Mouse (Mus musculus) brain, embryonic 14.5 days (tissue): ENCODE data around the gene Cyp3a44. TPM values are rescaled to one million over a fixed set of nuclear protein-coding genes. Genes with fewer than 3 reads are reported as not detected.
"Not testable (repeated sequence)": the region's sequence is repeated elsewhere in the genome, so short reads cannot be mapped to it uniquely, and the experiment has no call there.

Experiments
- DNase-seq: peaks from one replicate; pipeline ENCODE4 v3.0.0-alpha.2; 2011; ENCODE audit warnings: low read depth
- polyA plus RNA-seq: library from polyadenylated mRNA; depleted of rRNA; stranded (reverse); fragments of >200 nt; gene quantifications from 2 replicates; pipeline ENCODE4 v1.2.3, GENCODE M21; 2012; rRNA removed

Gene Cyp3a44
- not detected in 2 replicates for polyA plus RNA-seq

- DNase-seq: not testable (repeated sequence)
Measured at GRCm38 (mm10) chr5:145805796-145806195, at the start of gene Cyp3a44. Gene Cyp3a44, minus strand, starts transcription at chr5:145805874.

DNA sequence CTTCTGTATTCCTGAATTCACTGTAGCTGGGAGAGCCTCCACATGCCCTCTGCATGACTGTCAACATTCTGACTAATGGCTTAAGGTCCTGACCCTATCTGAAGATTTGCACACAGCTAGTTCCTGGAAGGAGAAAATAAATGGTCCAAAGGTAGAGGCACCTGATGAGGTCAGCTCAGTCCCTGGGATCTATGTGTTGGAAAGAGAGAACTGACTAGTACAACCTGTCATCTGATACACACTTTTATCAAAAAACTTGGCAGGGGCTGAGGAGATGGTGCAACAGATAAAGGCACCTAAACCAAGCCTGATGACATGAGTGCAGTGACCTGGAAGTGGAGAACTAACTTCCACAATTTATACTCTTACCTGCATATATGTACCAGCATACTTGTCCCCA lies 5.4 kb downstream of the Cyp3a44 start:
- DNase-seq: not testable (repeated sequence)

DNA sequence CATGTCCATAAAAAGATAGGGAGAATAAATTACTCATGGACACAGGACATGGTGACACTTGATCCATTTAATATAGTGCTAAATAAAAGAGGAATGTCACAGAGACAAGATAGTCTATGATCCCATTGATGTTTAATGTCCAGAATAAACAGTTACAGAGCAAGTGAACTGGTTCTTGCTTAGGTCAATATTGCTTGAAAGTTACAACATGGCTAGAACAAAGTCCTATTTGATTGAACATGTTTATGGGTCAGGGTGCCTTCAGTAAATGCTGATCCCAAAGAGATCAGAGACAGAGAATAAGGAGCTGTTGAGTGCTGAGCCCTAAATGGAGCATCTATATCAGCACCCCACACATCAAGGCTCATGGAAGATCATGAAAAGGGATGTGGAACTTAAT lies 12.4 kb downstream of the Cyp3a44 start:
- not testable (repeated sequence) for DNase-seq

GRCm38 (mm10) chr5:145737512-145737911 lies 68.2 kb downstream of the Cyp3a44 start:
- DNase-seq: not testable (repeated sequence)

Other genes starting within 250 kb of the Cyp3a44 start
- not detected in 2 replicates for gene Cyp3a41b, start 221.1 kb downstream of the Cyp3a44 start, polyA plus RNA-seq
- not detected in 2 replicates for gene Cyp3a41a, start 85.7 kb downstream of the Cyp3a44 start, polyA plus RNA-seq
- gene Cyp3a11, start 74.1 kb upstream of the Cyp3a44 start, polyA plus RNA-seq: not detected in 2 replicates
- not detected in 2 replicates for gene Cyp3a25, start 203.7 kb upstream of the Cyp3a44 start, polyA plus RNA-seq